Mouse (Mus musculus) forebrain, embryonic 13.5 days (tissue): ENCODE data around the gene Ccdc69. TPM values are rescaled to one million over a fixed set of nuclear protein-coding genes. Genes with fewer than 3 reads are reported as not detected.
"Not testable (repeated sequence)": the region's sequence is repeated elsewhere in the genome, so short reads cannot be mapped to it uniquely, and the experiment has no call there.

ENCODE experiments used
- ATAC-seq: fragments of 200-750 bp; cut with Nextera tagmentation; 2 replicates; pipeline ENCODE4 v1.8.0; 2017
- H3K27ac ChIP-seq: fragments of 300-500 bp; sonication (generic); 2 replicates; pipeline ENCODE4 v1.5.1; 2015; ENCODE audit warnings: inconsistent platforms, mild to moderate bottlenecking, moderate library complexity
- H3K27me3 ChIP-seq: fragments of 300-500 bp; sonication (generic); 2 replicates; pipeline ENCODE4 v1.6.1; 2015; ENCODE audit warnings: mild to moderate bottlenecking, inconsistent platforms
- H3K36me3 ChIP-seq: fragments of 300-500 bp; sonication (generic); 2 replicates; pipeline ENCODE4 v1.6.1; 2015; ENCODE audit warnings: mild to moderate bottlenecking, inconsistent platforms; ENCODE audit not compliant: poor library complexity, severe bottlenecking
- H3K4me1 ChIP-seq: fragments of 300-500 bp; sonication (generic); 2 replicates; pipeline ENCODE4 v1.6.1; 2015; ENCODE audit warnings: inconsistent platforms
- H3K4me2 ChIP-seq: fragments of 300-500 bp; sonication (generic); 2 replicates; pipeline ENCODE4 v1.6.1; 2015; ENCODE audit warnings: inconsistent platforms, mild to moderate bottlenecking, moderate library complexity
- H3K4me3 ChIP-seq: fragments of 300-500 bp; sonication (generic); 2 replicates; pipeline ENCODE4 v1.5.1; 2015; ENCODE audit warnings: mild to moderate bottlenecking, inconsistent platforms
- H3K9ac ChIP-seq: fragments of 300-500 bp; sonication (generic); 2 replicates; pipeline ENCODE4 v1.6.1; 2015; ENCODE audit warnings: mild to moderate bottlenecking, inconsistent platforms
- H3K9me3 ChIP-seq: fragments of 300-500 bp; sonication (generic); replicated peaks from 2 replicates; pipeline ENCODE4 v1.6.1; 2016; ENCODE audit warnings: inconsistent platforms
- WGBS: fragments of 180-500 bp; shearing (Covaris S2); methylation state at CpG from one replicate; pipeline ENCODE4 v1.1.7; 2015; 5-methylcytosine and 5-hydroxymethylcytosine counted together
- polyA plus RNA-seq: library from polyadenylated mRNA; unstranded; fragments of >200 nt; fragmentation: Nextera tagmentation; extraction: Ambion mirVana; gene quantifications from 2 replicates; pipeline ENCODE4 v1.2.1, GENCODE M21; 2015

Ccdc69 gene
- polyA plus RNA-seq, 1 experiment from 2014 or later, result 0.23 TPM

- H3K4me1 ChIP-seq, result peaks cover 13% of the 10 kb centered on the region
- H3K27ac ChIP-seq, H3K9me3 ChIP-seq, H3K27me3 ChIP-seq, H3K4me3 ChIP-seq, H3K4me2 ChIP-seq, ATAC-seq, H3K36me3 ChIP-seq, H3K9ac ChIP-seq: not testable (repeated sequence)
- 88% methylated on average over 4 of the region's 4 CpGs for WGBS
Observed at GRCm38 (mm10) chr11:55096296-55096695, 18.4 kb upstream of the Ccdc69 start.

GRCm38 (mm10) chr11:55093096-55093495 lies 15.2 kb upstream of the Ccdc69 start:
- Histone ChIP-seq H3K36me3 (no peaks in the 10 kb centered on the region), H3K4me2 (no peak overlapping the region), H3K9me3 (no peaks in the 10 kb centered on the region), H3K9ac (no peak overlapping the region), H3K4me1 (0 out of 2 replicates have a peak, but pooled peaks cover under 1% of the 10 kb centered on the region), H3K4me3 (no peak overlapping the region), H3K27ac (no peak overlapping the region), H3K27me3 (no peaks in the 10 kb centered on the region)
- WGBS, result 90% methylated on average over 7 of the region's 7 CpGs
- no peak for ATAC-seq

- H3K27ac ChIP-seq, result no peak overlapping the region
- H3K27me3 ChIP-seq, result no peaks in the 10 kb centered on the region
- H3K4me3 ChIP-seq, result no peak overlapping the region
- no peaks in the 10 kb centered on the region for H3K4me1 ChIP-seq
- no peaks in the 10 kb centered on the region for H3K9me3 ChIP-seq
- 74% methylated on average over 2 of the region's 2 CpGs for WGBS
- H3K36me3 ChIP-seq, result no peaks in the 10 kb centered on the region
- H3K4me2 ChIP-seq, result no peak overlapping the region
- H3K9ac ChIP-seq, result no peak overlapping the region
- ATAC-seq, result no peak
Observed at GRCm38 (mm10) chr11:55089892-55090291, 12.0 kb upstream of the Ccdc69 start.

DNA sequence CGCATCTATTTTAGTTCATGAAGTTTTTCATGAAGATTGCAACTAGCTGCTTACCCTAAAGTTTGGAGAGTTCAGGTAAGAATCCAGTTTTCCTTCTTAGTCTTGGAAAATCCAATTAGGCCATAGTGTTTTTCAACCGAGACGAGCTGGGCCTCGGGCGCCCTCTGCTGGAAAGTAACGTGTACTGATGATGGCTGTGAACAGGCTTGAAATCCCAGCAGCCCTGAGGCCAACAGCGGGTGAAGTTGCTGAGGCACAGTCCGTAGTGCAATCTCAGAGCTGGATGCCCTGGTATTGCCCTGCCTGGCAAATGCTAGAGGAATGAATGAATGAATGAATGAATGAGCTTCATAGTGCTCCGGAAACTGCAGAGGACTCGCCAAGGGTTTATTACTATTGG lies 9.1 kb upstream of the Ccdc69 start:
- no peak overlapping the region for H3K4me2 ChIP-seq
- no peaks in the 10 kb centered on the region for H3K27me3 ChIP-seq
- peak; percentile 75 for ATAC-seq
- no peak overlapping the region for H3K27ac ChIP-seq
- H3K4me3 ChIP-seq, result no peak overlapping the region
- H3K36me3 ChIP-seq, result no peaks in the 10 kb centered on the region
- H3K9me3 ChIP-seq, result no peaks in the 10 kb centered on the region
- H3K4me1 ChIP-seq, result no peaks in the 10 kb centered on the region
- WGBS, result 3% methylated on average over 10 of the region's 10 CpGs
- no peak overlapping the region for H3K9ac ChIP-seq

GRCm38 (mm10) chr11:55085396-55085795 lies 7.5 kb upstream of the Ccdc69 start:
- Histone ChIP-seq H3K4me2 (no peak overlapping the region), H3K27ac (no peak overlapping the region), H3K9me3 (no peaks in the 10 kb centered on the region), H3K9ac (no peak overlapping the region), H3K4me1 (no peaks in the 10 kb centered on the region), H3K27me3 (no peaks in the 10 kb centered on the region), H3K36me3 (no peaks in the 10 kb centered on the region), H3K4me3 (no peak overlapping the region)
- no peak for ATAC-seq
- 70% methylated on average over 5 of the region's 5 CpGs for WGBS

DNA sequence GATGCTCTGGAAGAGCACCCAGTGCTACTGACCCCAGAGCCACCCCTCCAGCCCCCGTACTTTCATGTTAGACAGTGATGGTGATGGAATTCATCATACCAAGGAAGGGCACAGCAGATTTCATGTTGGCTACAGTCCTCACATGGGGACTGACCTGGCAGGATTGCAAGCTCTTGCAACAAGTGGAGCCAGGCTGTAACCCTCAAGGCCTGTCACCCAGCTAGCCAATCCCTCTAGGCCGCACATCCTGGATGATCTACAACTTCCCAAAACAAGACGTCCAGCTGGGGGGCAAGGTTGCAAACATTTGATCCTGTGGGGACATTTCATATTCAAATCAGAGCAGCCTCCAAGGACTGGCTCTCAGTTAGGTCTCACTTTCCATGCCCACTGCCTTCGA lies 6.7 kb upstream of the Ccdc69 start:
- no peak overlapping the region for H3K27ac ChIP-seq
- WGBS, result 82% methylated on average over 4 of the region's 4 CpGs
- H3K9ac ChIP-seq, result no peak overlapping the region
- 0 out of 2 replicates have a peak, but pooled peaks cover 4% of the 10 kb centered on the region for H3K9me3 ChIP-seq
- H3K36me3 ChIP-seq, result no peaks in the 10 kb centered on the region
- no peaks in the 10 kb centered on the region for H3K27me3 ChIP-seq
- H3K4me3 ChIP-seq, result no peak overlapping the region
- H3K4me1 ChIP-seq, result no peaks in the 10 kb centered on the region
- no peak overlapping the region for H3K4me2 ChIP-seq
- ATAC-seq, result no peak

- Histone ChIP-seq H3K27me3 (peaks cover 20% of the 10 kb centered on the region), H3K9me3 (0 out of 2 replicates have a peak, but pooled peaks cover 4% of the 10 kb centered on the region), H3K27ac (no peak overlapping the region), H3K4me1 (peaks cover 14% of the 10 kb centered on the region), H3K4me3 (no peak overlapping the region), H3K4me2 (no peak overlapping the region), H3K36me3 (no peaks in the 10 kb centered on the region), H3K9ac (no peak overlapping the region)
- WGBS, result 90% methylated on average over 9 of the region's 9 CpGs
- no peak for ATAC-seq
Observed at GRCm38 (mm10) chr11:55081206-55081605, 3.3 kb upstream of the Ccdc69 start.

- WGBS, result 62% methylated on average over 4 of the region's 4 CpGs
- peaks cover 18% of the 10 kb centered on the region for H3K4me1 ChIP-seq
- no peak for ATAC-seq
Observed at GRCm38 (mm10) chr11:55079180-55079579, 1.2 kb upstream of the Ccdc69 start.

DNA sequence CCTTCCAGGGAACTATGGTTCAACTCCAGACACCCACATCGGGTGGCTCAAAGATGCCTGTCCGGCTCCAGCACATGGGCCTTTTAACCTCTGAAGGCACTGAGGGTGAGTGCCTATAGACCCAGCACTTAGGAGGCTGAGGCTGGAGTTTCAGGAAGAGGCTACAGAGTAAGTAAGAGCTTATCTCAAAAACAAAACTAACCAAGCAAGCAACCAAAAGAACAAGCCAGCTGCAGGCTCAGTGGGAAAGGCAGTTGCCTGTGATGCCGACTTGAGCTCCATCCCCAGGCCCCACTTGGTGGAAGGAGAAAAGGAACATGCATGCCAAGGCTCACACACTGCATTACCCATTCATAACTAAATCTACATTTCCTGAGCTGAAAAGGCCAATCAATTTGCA lies 571 bp upstream of the Ccdc69 start:
- Histone ChIP-seq H3K36me3 (no peaks in the 10 kb centered on the region), H3K27ac (no peak overlapping the region), H3K9ac (no peak overlapping the region), H3K27me3 (peaks cover 20% of the 10 kb centered on the region), H3K4me2 (peak overlapping the region; percentile 87), H3K4me3 (no peak overlapping the region), H3K4me1 (peaks cover 18% of the 10 kb centered on the region), H3K9me3 (0 out of 2 replicates have a peak, but pooled peaks cover 4% of the 10 kb centered on the region)
- 55% methylated on average over 3 of the region's 3 CpGs for WGBS
- ATAC-seq, result no peak

More at GRCm38 (mm10) chr11:55079180-55079579, 1.2 kb upstream of the Ccdc69 start:
- no peaks in the 10 kb centered on the region for H3K36me3 ChIP-seq
- no peak overlapping the region for H3K27ac ChIP-seq
- no peak overlapping the region for H3K4me3 ChIP-seq
- H3K9me3 ChIP-seq, result 0 out of 2 replicates have a peak, but pooled peaks cover 4% of the 10 kb centered on the region
- H3K27me3 ChIP-seq, result peaks cover 20% of the 10 kb centered on the region
- no peak overlapping the region for H3K9ac ChIP-seq
- no peak overlapping the region for H3K4me2 ChIP-seq

GRCm38 (mm10) chr11:55076234-55076633 lies 1.7 kb downstream of the Ccdc69 start:
- Histone ChIP-seq H3K4me3 (no peak overlapping the region), H3K4me1 (peaks cover 18% of the 10 kb centered on the region), H3K27me3 (peaks cover 20% of the 10 kb centered on the region), H3K9me3 (0 out of 2 replicates have a peak, but pooled peaks cover 4% of the 10 kb centered on the region), H3K27ac (no peak overlapping the region), H3K36me3 (no peaks in the 10 kb centered on the region), H3K4me2 (no peak overlapping the region), H3K9ac (no peak overlapping the region)
- 93% methylated on average over 5 of the region's 5 CpGs for WGBS
- ATAC-seq, result no peak

DNA sequence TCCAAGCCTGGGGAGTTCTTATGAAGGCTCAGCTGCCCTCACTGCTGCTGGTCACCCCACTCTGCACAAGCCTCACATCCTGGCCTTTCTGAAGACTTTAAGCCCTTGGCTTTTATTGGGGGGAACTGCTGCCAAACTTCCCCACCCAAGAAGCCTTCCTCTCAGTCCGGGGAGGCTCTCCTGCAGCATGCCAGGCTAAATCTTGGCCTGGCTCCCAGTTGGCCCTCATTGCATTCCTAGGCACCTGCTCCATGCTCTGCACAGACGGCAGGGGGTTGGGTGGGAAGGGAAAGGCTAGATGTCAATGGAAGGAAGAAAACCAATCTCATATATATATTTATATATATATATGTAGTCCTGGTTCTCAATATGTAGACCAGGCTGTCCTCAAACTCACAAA lies 2.3 kb downstream of the Ccdc69 start:
- H3K4me2 ChIP-seq, result no peak overlapping the region
- 48% methylated on average over 2 of the region's 2 CpGs for WGBS
- ATAC-seq, result no peak

GRCm38 (mm10) chr11:55073191-55073590 lies 4.7 kb downstream of the Ccdc69 start:
- 84% methylated on average over 10 of the region's 10 CpGs for WGBS
- ATAC-seq, result no peak
- peaks cover 9% of the 10 kb centered on the region for H3K27me3 ChIP-seq

More for the DNA sequence above, 2.3 kb downstream of the Ccdc69 start:
- H3K36me3 ChIP-seq, result no peaks in the 10 kb centered on the region
- H3K4me1 ChIP-seq, result peaks cover 18% of the 10 kb centered on the region
- H3K27ac ChIP-seq, result no peak overlapping the region
- H3K9ac ChIP-seq, result no peak overlapping the region
- H3K4me3 ChIP-seq, result no peak overlapping the region
- 0 out of 2 replicates have a peak, but pooled peaks cover 4% of the 10 kb centered on the region for H3K9me3 ChIP-seq
- peaks cover 20% of the 10 kb centered on the region for H3K27me3 ChIP-seq

GRCm38 (mm10) chr11:55072467-55072866 lies 5.5 kb downstream of the Ccdc69 start:
- Histone ChIP-seq H3K9ac (no peak overlapping the region), H3K36me3 (no peaks in the 10 kb centered on the region), H3K4me1 (peaks cover 8% of the 10 kb centered on the region), H3K4me2 (no peak overlapping the region), H3K9me3 (no peaks in the 10 kb centered on the region), H3K27ac (no peak overlapping the region), H3K27me3 (peaks cover 4% of the 10 kb centered on the region), H3K4me3 (no peak overlapping the region)
- WGBS, result 87% methylated on average over 8 of the region's 8 CpGs
- no peak for ATAC-seq

More at GRCm38 (mm10) chr11:55073191-55073590, 4.7 kb downstream of the Ccdc69 start:
- H3K4me1 ChIP-seq, result peaks cover 15% of the 10 kb centered on the region
- no peak overlapping the region for H3K4me2 ChIP-seq
- H3K9ac ChIP-seq, result no peak overlapping the region
- H3K9me3 ChIP-seq, result no peaks in the 10 kb centered on the region
- no peak overlapping the region for H3K27ac ChIP-seq
- no peaks in the 10 kb centered on the region for H3K36me3 ChIP-seq
- H3K4me3 ChIP-seq, result no peak overlapping the region
